Mouse (Mus musculus): Measurements from ENCODE around the gene Ltf. TPM values are rescaled to one million over a fixed set of nuclear protein-coding genes. Genes with fewer than 3 reads are reported as not detected.
A peak's percentile ranks its signal among the peaks of the same experiment; 100 is the strongest.

The Ltf gene
- polyA plus RNA-seq, 1 experiment from 2014 or later, result 247 TPM

DNA sequence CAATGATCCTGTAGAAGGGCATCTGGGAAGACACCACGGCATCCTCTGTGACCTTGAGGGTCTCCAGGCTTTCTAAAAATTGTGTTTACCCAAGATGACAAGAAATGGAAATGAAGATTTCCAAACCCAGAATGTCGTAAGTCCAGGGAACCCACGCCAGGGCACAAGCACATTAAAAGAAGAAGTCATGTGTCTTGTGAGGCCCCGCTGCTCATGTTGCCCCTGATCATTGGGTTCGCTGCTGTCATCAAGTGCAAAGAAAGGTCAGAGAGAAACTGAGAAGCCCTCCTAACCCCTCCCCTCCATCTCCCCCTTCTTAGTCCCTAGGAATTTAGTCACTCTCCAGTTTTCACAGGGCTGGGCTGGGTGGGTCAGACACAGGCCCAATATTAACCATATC lies 43.8 kb downstream of the Ltf start:
- Histone ChIP-seq H3K27me3 (ENCODE audit: insufficient read depth, low read length) (no peaks in the 10 kb centered on the region), H3K36me3 (replicated peaks; ENCODE audit: insufficient read depth, low read length) (no peaks in the 10 kb centered on the region), H3K4me1 (ENCODE audit: insufficient read depth) (peaks cover 18% of the 10 kb centered on the region), H3K9me3 (ENCODE audit: low read length) (no peaks in the 10 kb centered on the region), H3K4me2 (ENCODE audit: low read depth, low read length) (no peak overlapping the region), H3K9ac (replicated peaks) (no peak overlapping the region), H3K27ac (ENCODE audit: low read depth) (no peak overlapping the region), H3K4me3 (ENCODE audit: low read depth, low read length) (no peak overlapping the region)
- whole genome bisulfite sequencing (ENCODE audit: insufficient replicate concordance), result 58% methylated on average over 5 of the region's 5 CpGs
- ATAC-seq, result no peak
- DNase-seq, result no peak
- TF ChIP-seq EP300 (IDR thresholded peaks at IDR 0.05; ENCODE audit: low read depth) (no peak), CTCF (IDR thresholded peaks at IDR 0.05; ENCODE audit: low read depth) (no peak)

DNA sequence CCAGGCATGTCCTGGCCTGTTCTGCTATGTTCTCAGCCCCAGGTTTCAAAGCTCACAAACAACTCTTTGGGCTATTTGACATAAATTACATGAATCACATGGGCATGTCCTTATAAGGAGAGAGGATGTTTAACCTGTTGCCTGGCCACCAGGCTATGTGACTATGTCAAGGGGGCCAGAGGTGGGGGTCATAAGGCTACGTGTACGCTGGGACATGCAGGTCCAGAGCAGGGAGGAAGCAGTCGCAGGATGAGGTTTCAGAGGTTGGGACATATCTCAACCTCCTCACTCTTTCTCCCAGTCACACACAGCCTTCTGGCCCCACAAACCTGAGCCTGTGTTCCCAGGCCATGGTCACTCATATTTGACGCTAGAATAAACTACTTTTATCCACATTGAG lies 48.0 kb downstream of the Ltf start:
- Histone ChIP-seq H3K4me2 (ENCODE audit: low read depth, low read length) (no peak overlapping the region), H3K36me3 (replicated peaks; ENCODE audit: insufficient read depth, low read length) (no peaks in the 10 kb centered on the region), H3K9ac (replicated peaks) (no peak overlapping the region), H3K4me3 (ENCODE audit: low read depth, low read length) (no peak overlapping the region), H3K27ac (ENCODE audit: low read depth) (no peak overlapping the region), H3K9me3 (ENCODE audit: low read length) (no peaks in the 10 kb centered on the region), H3K27me3 (ENCODE audit: insufficient read depth, low read length) (no peaks in the 10 kb centered on the region), H3K4me1 (ENCODE audit: insufficient read depth) (no peaks in the 10 kb centered on the region; the same call in 1 of the 2 replicates)
- TF ChIP-seq CTCF (IDR thresholded peaks at IDR 0.05; ENCODE audit: low read depth) (no peak), EP300 (IDR thresholded peaks at IDR 0.05; ENCODE audit: low read depth) (no peak)
- peak; percentile 19; the same call in 1 of the 2 replicates for ATAC-seq
- 47% methylated on average over 4 of the region's 4 CpGs for WGBS (ENCODE audit: insufficient replicate concordance)
- DNase-seq, result no peak

DNA sequence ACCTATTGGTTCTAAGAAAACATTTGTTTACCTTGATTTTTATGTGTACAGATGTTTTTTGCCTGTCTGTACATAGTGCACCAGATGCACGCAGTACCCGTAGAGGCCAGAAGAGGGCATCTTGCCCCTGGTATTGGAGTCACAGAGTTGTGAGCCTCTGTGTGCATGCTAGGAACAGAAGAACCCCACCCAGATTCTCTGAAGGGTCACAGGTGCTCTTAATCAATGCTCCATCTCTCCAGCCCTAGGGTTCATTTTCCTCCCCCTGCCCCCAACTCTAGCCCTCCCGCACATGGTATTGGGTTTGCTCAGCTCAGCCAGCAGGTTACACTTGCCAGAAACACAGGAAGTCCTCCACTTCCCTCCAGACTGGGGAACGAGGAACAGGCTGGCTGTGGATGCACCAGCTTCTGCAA lies 51.5 kb downstream of the Ltf start:
- H3K27me3 ChIP-seq (ENCODE audit: insufficient read depth, low read length), result no peaks in the 10 kb centered on the region
- H3K4me3 ChIP-seq (ENCODE audit: low read depth, low read length), result no peak overlapping the region
- ATAC-seq, result peak; percentile 56
- peaks cover 7% of the 10 kb centered on the region for H3K9me3 ChIP-seq (ENCODE audit: low read length)
- H3K4me2 ChIP-seq (ENCODE audit: low read depth, low read length), result no peak overlapping the region
- WGBS (ENCODE audit: insufficient replicate concordance), result 21% methylated on average over 4 of the region's 4 CpGs
- H3K4me1 ChIP-seq (ENCODE audit: insufficient read depth), result no peaks in the 10 kb centered on the region
- H3K9ac ChIP-seq (replicated peaks), result no peak overlapping the region
- H3K27ac ChIP-seq (ENCODE audit: low read depth), result no peak overlapping the region
- H3K36me3 ChIP-seq (replicated peaks; ENCODE audit: insufficient read depth, low read length), result no peaks in the 10 kb centered on the region
- no peak for TF ChIP-seq EP300 (IDR thresholded peaks at IDR 0.05; ENCODE audit: low read depth)
- TF ChIP-seq CTCF (IDR thresholded peaks at IDR 0.05; ENCODE audit: low read depth), result peak; percentile 84
- peak; percentile 77 for DNase-seq

DNA sequence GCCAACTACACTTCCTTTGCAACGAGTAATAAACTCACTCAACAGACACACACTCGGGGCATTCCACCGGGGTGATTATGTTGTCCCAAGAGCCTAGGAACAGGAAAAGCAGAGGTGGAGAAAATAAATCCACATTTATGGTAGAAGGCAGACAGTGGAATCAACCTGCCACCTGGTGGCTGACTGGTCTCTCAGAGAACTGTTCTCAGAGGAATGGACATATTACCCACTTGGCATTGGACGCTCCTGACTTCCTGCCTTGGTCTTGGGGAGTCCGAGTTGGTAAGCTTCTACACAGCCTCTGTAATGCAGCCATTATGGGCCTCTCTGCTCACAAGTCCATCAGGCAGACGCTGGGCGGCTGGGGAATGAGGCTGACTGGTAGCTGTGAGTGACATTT lies 53.1 kb downstream of the Ltf start:
- Histone ChIP-seq H3K9me3 (ENCODE audit: low read length) (peaks cover 7% of the 10 kb centered on the region), H3K27me3 (ENCODE audit: insufficient read depth, low read length) (no peaks in the 10 kb centered on the region), H3K4me3 (ENCODE audit: low read depth, low read length) (no peak overlapping the region), H3K4me2 (ENCODE audit: low read depth, low read length) (no peak overlapping the region), H3K36me3 (replicated peaks; ENCODE audit: insufficient read depth, low read length) (no peaks in the 10 kb centered on the region), H3K4me1 (ENCODE audit: insufficient read depth) (no peaks in the 10 kb centered on the region), H3K27ac (ENCODE audit: low read depth) (no peak overlapping the region), H3K9ac (replicated peaks) (no peak overlapping the region)
- TF ChIP-seq CTCF (IDR thresholded peaks at IDR 0.05; ENCODE audit: low read depth) (peak; percentile 79), EP300 (IDR thresholded peaks at IDR 0.05; ENCODE audit: low read depth) (no peak)
- DNase-seq (peak; percentile 60), ATAC-seq (no peak)
- WGBS (ENCODE audit: insufficient replicate concordance), result 30% methylated on average over 7 of the region's 7 CpGs

DNA sequence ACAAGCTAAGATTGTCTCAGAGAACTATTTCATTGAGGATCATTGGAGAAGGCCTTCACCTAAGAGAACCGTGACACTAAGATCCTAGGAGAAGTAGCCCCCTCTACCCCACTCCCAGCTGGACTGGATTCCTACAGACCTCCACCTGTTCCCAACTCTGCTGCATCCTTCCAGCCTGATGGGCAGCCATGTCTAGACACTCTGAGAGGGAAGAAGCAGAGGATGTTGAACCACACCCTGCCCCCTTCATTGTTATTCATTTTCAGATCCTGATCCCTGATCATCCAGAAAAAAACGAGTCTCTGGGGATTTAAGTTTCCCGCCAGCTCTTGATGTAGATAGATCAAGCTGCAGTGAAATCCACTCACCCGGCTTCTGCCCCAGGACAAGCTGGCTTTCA lies 53.9 kb downstream of the Ltf start:
- ATAC-seq (no peak), DNase-seq (no peak)
- no peak overlapping the region for H3K4me3 ChIP-seq (ENCODE audit: low read depth, low read length)
- 78% methylated on average over 4 of the region's 4 CpGs for WGBS (ENCODE audit: insufficient replicate concordance)
- TF ChIP-seq CTCF (IDR thresholded peaks at IDR 0.05; ENCODE audit: low read depth), result no peak
- no peak for TF ChIP-seq EP300 (IDR thresholded peaks at IDR 0.05; ENCODE audit: low read depth)
- no peaks in the 10 kb centered on the region for H3K4me1 ChIP-seq (ENCODE audit: insufficient read depth)
- H3K27ac ChIP-seq (ENCODE audit: low read depth), result no peak overlapping the region
- H3K4me2 ChIP-seq (ENCODE audit: low read depth, low read length), result no peak overlapping the region
- H3K9ac ChIP-seq (replicated peaks), result no peak overlapping the region
- no peaks in the 10 kb centered on the region for H3K27me3 ChIP-seq (ENCODE audit: insufficient read depth, low read length)
- no peaks in the 10 kb centered on the region for H3K36me3 ChIP-seq (replicated peaks; ENCODE audit: insufficient read depth, low read length)
- peaks cover 7% of the 10 kb centered on the region for H3K9me3 ChIP-seq (ENCODE audit: low read length)

DNA sequence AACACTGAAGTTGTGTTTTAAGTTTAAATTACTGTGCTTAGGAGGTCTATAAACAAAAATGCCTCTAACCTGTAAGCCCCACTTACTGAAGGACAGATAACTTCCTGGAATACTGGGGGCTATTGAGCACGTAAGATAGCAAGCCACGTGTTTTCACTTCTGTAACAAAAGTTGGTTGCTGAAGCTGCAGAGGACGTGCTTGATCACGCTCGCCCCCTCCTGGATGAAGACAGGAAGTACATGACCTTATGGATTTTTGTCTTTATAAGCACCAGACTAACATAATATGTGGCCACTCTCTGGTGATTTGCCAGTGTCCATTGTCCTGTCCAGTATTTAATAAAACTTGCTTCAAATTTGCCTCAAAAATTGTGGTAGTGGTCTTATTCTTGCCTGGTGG lies 58.7 kb downstream of the Ltf start:
- no peak overlapping the region for H3K4me3 ChIP-seq (ENCODE audit: low read depth, low read length)
- ATAC-seq (no peak), DNase-seq (peak; percentile 50)
- WGBS (ENCODE audit: insufficient replicate concordance), result 67% methylated on average over 5 of the region's 5 CpGs
- H3K36me3 ChIP-seq (replicated peaks; ENCODE audit: insufficient read depth, low read length), result no peaks in the 10 kb centered on the region
- no peaks in the 10 kb centered on the region for H3K27me3 ChIP-seq (ENCODE audit: insufficient read depth, low read length)
- no peaks in the 10 kb centered on the region for H3K4me1 ChIP-seq (ENCODE audit: insufficient read depth)
- no peak overlapping the region for H3K9ac ChIP-seq (replicated peaks)
- peaks cover 7% of the 10 kb centered on the region for H3K9me3 ChIP-seq (ENCODE audit: low read length)
- peak; percentile 71 for TF ChIP-seq CTCF (IDR thresholded peaks at IDR 0.05; ENCODE audit: low read depth)
- TF ChIP-seq EP300 (IDR thresholded peaks at IDR 0.05; ENCODE audit: low read depth), result no peak
- H3K27ac ChIP-seq (ENCODE audit: low read depth), result no peak overlapping the region
- H3K4me2 ChIP-seq (ENCODE audit: low read depth, low read length), result no peak overlapping the region

DNA sequence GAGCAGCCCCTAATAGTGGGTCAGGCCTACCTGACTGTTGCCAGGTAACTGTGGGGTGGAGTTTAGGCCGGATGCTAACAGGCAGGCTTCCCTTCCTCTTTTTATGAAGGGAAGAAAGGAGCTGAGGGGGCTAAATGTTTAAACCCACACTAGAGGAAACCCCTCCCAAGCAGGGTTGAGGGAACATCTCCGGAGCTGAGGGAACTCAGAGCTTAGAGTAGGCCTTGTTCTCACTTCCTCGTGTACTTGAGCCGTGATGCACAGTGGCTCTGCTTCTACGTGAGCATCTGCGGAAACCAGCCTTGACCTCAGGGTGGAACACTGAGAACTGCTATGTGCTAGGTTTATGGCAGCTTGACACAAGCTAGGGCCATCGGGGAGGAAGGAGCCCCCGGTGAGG lies 61.7 kb downstream of the Ltf start:
- DNase-seq (no peak), ATAC-seq (0 out of 2 replicates have a peak, but pooled peaks have one; percentile 8)
- H3K27ac ChIP-seq (ENCODE audit: low read depth), result no peak overlapping the region
- no peak overlapping the region for H3K9ac ChIP-seq (replicated peaks)
- H3K36me3 ChIP-seq (replicated peaks; ENCODE audit: insufficient read depth, low read length), result no peaks in the 10 kb centered on the region
- no peak for TF ChIP-seq CTCF (IDR thresholded peaks at IDR 0.05; ENCODE audit: low read depth)
- TF ChIP-seq EP300 (IDR thresholded peaks at IDR 0.05; ENCODE audit: low read depth), result no peak
- H3K4me1 ChIP-seq (ENCODE audit: insufficient read depth), result no peaks in the 10 kb centered on the region
- 63% methylated on average over 8 of the region's 8 CpGs for WGBS (ENCODE audit: insufficient replicate concordance)
- H3K4me2 ChIP-seq (ENCODE audit: low read depth, low read length), result no peak overlapping the region
- H3K9me3 ChIP-seq (ENCODE audit: low read length), result no peaks in the 10 kb centered on the region
- no peak overlapping the region for H3K4me3 ChIP-seq (ENCODE audit: low read depth, low read length)
- no peaks in the 10 kb centered on the region for H3K27me3 ChIP-seq (ENCODE audit: insufficient read depth, low read length)
